Mouse (Mus musculus) thymus, adult 2 months (tissue): ENCODE results near the gene BC030867. TPM values are rescaled to one million over a fixed set of nuclear protein-coding genes. Genes with fewer than 3 reads are reported as not detected.

ENCODE experiments used
- DNase-seq: peaks from one replicate; pipeline ENCODE4 v3.0.0; 2021
- H3K27ac ChIP-seq: fragments of 200-500 bp; 2 replicates; pipeline ENCODE4 v1.5.1; 2012; ENCODE audit warnings: low read length, control low read depth; ENCODE audit not compliant: control insufficient read depth, insufficient read depth
- H3K27me3 ChIP-seq: fragments of 200-500 bp; 2 replicates; pipeline ENCODE4 v1.6.1; 2012; ENCODE audit warnings: mild to moderate bottlenecking, low read length, moderate library complexity, mixed read lengths; ENCODE audit not compliant: control insufficient read depth, insufficient read depth
- H3K36me3 ChIP-seq: fragments of 200-500 bp; 2 replicates; pipeline ENCODE4 v1.6.1; 2012; ENCODE audit warnings: mild to moderate bottlenecking, low read length, moderate library complexity; ENCODE audit not compliant: control insufficient read depth, insufficient read depth
- H3K4me1 ChIP-seq: fragments of 200-500 bp; replicated peaks from 2 replicates; pipeline ENCODE4 v1.6.1; 2012; ENCODE audit warnings: low read length; ENCODE audit not compliant: control insufficient read depth, insufficient read depth
- H3K4me3 ChIP-seq: fragments of 200-500 bp; 2 replicates; pipeline ENCODE4 v1.5.1; 2012; ENCODE audit warnings: mild to moderate bottlenecking, low read length, control low read depth, moderate library complexity; ENCODE audit not compliant: control insufficient read depth, insufficient read depth
- CTCF ChIP-seq: fragments of 200-500 bp; IDR thresholded peaks from 2 replicates; pipeline ENCODE4 v1.5.1; 2012; ENCODE audit warnings: mild to moderate bottlenecking, control low read depth, low read length, moderate library complexity, borderline replicate concordance; ENCODE audit not compliant: control insufficient read depth, poor library complexity, insufficient read depth; ENCODE audit errors: extremely low read depth
- POLR2A ChIP-seq: fragments of 200-500 bp; IDR thresholded peaks from 2 replicates; pipeline ENCODE4 v1.6.1; 2012; ENCODE audit warnings: mild to moderate bottlenecking, low read length, control low read depth, moderate library complexity; ENCODE audit not compliant: control insufficient read depth, poor library complexity, insufficient read depth; ENCODE audit errors: extremely low read depth
- WGBS: fragments of 180-500 bp; shearing (Covaris S2); methylation state at CpG from one replicate; pipeline ENCODE4 v1.1.7; 2018; 5-methylcytosine and 5-hydroxymethylcytosine counted together
- polyA plus RNA-seq: library from polyadenylated mRNA; depleted of rRNA; stranded (reverse); fragments of >200 nt; gene quantifications from 2 replicates; pipeline ENCODE4 v1.2.3, GENCODE M21; 2012

Gene BC030867
- polyA plus RNA-seq, 1 experiment: 13.0 TPM

- H3K27ac ChIP-seq: no peak overlapping the region
- no peak for TF ChIP-seq CTCF
- TF ChIP-seq POLR2A: no peak
- H3K36me3 ChIP-seq: no peaks in the 10 kb centered on the region
- DNase-seq: no peak
- no peak overlapping the region for H3K4me3 ChIP-seq
- no peaks in the 10 kb centered on the region for H3K27me3 ChIP-seq
- H3K4me1 ChIP-seq: peaks cover 63% of the 10 kb centered on the region
- 73% methylated on average over 6 of the region's 6 CpGs for WGBS
Measured at GRCm38 (mm10) chr11:102220451-102220850, 28.2 kb upstream of the BC030867 start.

GRCm38 (mm10) chr11:102221243-102221953 is 27.3 kb upstream of the BC030867 start:
- Histone ChIP-seq H3K27ac (no peak overlapping the region), H3K27me3 (no peaks in the 10 kb centered on the region), H3K36me3 (no peaks in the 10 kb centered on the region), H3K4me3 (no peak overlapping the region), H3K4me1 (peaks cover 54% of the 10 kb centered on the region)
- WGBS: 80% methylated on average over 8 of the region's 8 CpGs
- DNase-seq: no peak
- TF ChIP-seq POLR2A: no peak

- Histone ChIP-seq H3K36me3 (no peaks in the 10 kb centered on the region), H3K27me3 (no peaks in the 10 kb centered on the region), H3K27ac (no peak overlapping the region), H3K4me3 (no peak overlapping the region), H3K4me1 (peaks cover 52% of the 10 kb centered on the region)
- TF ChIP-seq CTCF (no peak), POLR2A (no peak)
- 59% methylated on average over 8 of the region's 8 CpGs for WGBS
- no peak for DNase-seq
Measured at GRCm38 (mm10) chr11:102221954-102222351, 26.7 kb upstream of the BC030867 start.

GRCm38 (mm10) chr11:102223166-102223565 is 25.5 kb upstream of the BC030867 start:
- no peaks in the 10 kb centered on the region for H3K36me3 ChIP-seq
- WGBS: 37% methylated on average over 6 of the region's 6 CpGs
- H3K4me3 ChIP-seq: no peak overlapping the region
- peak; percentile 89 for DNase-seq
- TF ChIP-seq CTCF (peak; percentile 68; the same call in 1 of the 2 replicates), POLR2A (no peak)
- no peaks in the 10 kb centered on the region for H3K27me3 ChIP-seq
- H3K27ac ChIP-seq: no peak overlapping the region
- H3K4me1 ChIP-seq: peaks cover 40% of the 10 kb centered on the region

GRCm38 (mm10) chr11:102224686-102225085 is 24.0 kb upstream of the BC030867 start:
- Histone ChIP-seq H3K4me3 (no peak overlapping the region), H3K4me1 (peaks cover 40% of the 10 kb centered on the region), H3K27me3 (no peaks in the 10 kb centered on the region; the same call in 1 of the 2 replicates), H3K36me3 (no peaks in the 10 kb centered on the region), H3K27ac (no peak overlapping the region)
- no peak for DNase-seq
- WGBS: 84% methylated on average over 22 of the region's 22 CpGs
- TF ChIP-seq CTCF (no peak), POLR2A (no peak)

GRCm38 (mm10) chr11:102225221-102225620 is 23.5 kb upstream of the BC030867 start:
- Histone ChIP-seq H3K27me3 (no peaks in the 10 kb centered on the region; the same call in 1 of the 2 replicates), H3K4me1 (peaks cover 34% of the 10 kb centered on the region), H3K4me3 (no peak overlapping the region), H3K36me3 (no peaks in the 10 kb centered on the region), H3K27ac (no peak overlapping the region)
- TF ChIP-seq POLR2A (no peak), CTCF (no peak)
- no peak for DNase-seq
- WGBS: 86% methylated on average over 5 of the region's 5 CpGs
